Mouse (Mus musculus): ENCODE data around the gene Cdr2l. TPM values are rescaled to one million over a fixed set of nuclear protein-coding genes. Genes with fewer than 3 reads are reported as not detected.
"Not testable (repeated sequence)": the region's sequence is repeated elsewhere in the genome, so short reads cannot be mapped to it uniquely, and the experiment has no call there.

Gene Cdr2l
- polyA plus RNA-seq, 1 experiment from 2014 or later: 6.3 TPM

DNA sequence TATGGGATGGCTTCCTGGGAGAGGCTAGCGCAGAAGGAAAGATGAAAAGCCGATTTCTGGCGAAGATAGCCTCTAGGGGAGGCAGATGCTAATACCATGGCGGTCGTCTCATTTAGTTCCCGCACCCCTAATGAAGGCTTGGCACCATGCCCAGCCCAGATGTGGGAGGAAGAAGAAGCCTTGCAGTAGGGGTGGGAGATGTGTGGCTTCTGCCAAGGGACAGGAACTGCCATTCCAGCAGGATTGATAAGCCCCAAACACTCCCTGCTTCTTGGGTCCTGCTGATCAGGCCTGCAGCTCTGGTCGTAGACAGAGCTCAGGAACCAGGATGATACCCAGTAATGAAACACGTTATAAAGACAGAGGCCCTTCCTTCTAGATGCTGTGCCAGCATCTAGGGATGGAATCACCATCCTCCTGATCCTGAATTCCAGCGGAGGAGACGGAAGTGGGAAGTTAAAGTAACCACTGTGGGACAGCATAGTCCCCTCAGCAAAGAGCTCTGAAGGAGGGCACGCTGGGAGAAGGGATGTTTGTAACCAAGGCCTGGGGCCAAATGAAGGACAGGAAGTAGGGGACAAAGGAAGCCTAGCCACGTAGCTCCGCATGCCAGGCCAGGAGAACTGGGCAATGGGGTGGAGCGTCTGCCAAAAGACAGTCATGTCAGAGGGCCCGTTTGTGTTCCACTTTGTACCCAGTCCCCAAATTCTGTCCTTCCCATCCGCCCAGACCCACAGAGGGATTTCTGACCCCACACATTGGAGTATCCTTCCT, 2.2 kb downstream of the Cdr2l start:
- H3K4me2 ChIP-seq: peak overlapping the region; percentile 93
- H3K9ac ChIP-seq: peak overlapping the region; percentile 19; the same call in 1 of the 2 replicates
- no peaks in the 10 kb centered on the region for H3K36me3 ChIP-seq
- no peaks in the 10 kb centered on the region for H3K9me3 ChIP-seq (replicated peaks)
- peak overlapping the region; percentile 58 for H3K27ac ChIP-seq
- ATAC-seq (replicated peaks; ENCODE audit: insufficient number of reproducible peaks, insufficient read depth, low FRiP score, low read depth): no peak
- peak overlapping the region; percentile 80 for H3K4me3 ChIP-seq
- WGBS: 47% methylated on average over 16 of the region's 16 CpGs
- peaks cover 7% of the 10 kb centered on the region; the same call in 1 of the 2 replicates for H3K27me3 ChIP-seq
- H3K4me1 ChIP-seq (replicated peaks): peaks cover 34% of the 10 kb centered on the region

DNA sequence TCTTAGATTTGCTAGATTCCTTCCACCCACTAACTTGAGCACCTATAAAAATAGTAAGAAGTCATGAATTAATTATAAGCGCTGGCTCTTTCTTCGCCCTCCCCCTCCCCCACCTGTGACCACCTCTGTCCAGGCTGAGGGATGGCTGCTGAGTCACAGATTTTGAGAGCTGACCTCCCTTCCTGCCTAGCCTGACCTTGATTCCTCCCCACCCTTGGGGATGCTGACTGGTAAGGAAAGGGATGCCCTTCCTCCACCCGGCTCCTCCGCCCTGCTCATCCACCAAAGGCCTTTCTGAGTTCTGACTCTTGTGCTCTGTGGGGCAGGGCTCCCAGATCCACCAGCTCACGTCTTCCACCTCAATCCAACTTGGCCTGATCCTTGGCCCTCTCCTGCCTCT, 2.9 kb downstream of the Cdr2l start:
- peak overlapping the region; percentile 93; the same call in 1 of the 2 replicates for H3K4me2 ChIP-seq
- H3K9me3 ChIP-seq (replicated peaks): no peaks in the 10 kb centered on the region
- peaks cover 34% of the 10 kb centered on the region for H3K4me1 ChIP-seq (replicated peaks)
- H3K36me3 ChIP-seq: no peaks in the 10 kb centered on the region
- peaks cover 7% of the 10 kb centered on the region; the same call in 1 of the 2 replicates for H3K27me3 ChIP-seq
- no peak overlapping the region; the same call in 1 of the 2 replicates for H3K9ac ChIP-seq
- 64% methylated on average over 5 of the region's 5 CpGs for WGBS
- no peak overlapping the region for H3K4me3 ChIP-seq
- peak overlapping the region; percentile 58; the same call in 1 of the 2 replicates for H3K27ac ChIP-seq
- ATAC-seq (replicated peaks; ENCODE audit: insufficient number of reproducible peaks, insufficient read depth, low FRiP score, low read depth): no peak

DNA sequence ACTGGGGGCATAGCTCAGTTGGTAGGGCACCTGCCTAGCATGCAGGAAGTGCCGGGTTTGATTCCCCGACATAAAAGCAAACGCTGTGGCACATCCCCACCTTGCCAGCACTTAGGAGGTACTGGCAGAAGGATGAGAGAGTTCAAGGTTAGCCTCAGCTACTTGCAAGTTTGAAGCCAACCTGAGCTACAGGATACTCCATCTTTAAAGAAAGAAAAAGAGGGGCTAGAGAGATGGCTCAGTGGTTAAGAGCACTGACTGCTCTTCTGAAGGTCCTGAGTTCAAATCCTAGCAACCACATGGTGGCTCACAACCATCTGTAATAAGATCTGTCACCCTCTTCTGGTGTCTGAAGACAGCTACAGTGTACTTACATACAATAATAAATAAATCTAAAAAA, 5.1 kb downstream of the Cdr2l start:
- not testable (repeated sequence) for H3K27ac ChIP-seq; H3K36me3 ChIP-seq; H3K9me3 ChIP-seq (replicated peaks); H3K4me3 ChIP-seq; H3K27me3 ChIP-seq; H3K9ac ChIP-seq; ATAC-seq (replicated peaks; ENCODE audit: insufficient number of reproducible peaks, insufficient read depth, low FRiP score, low read depth); H3K4me2 ChIP-seq
- 82% methylated on average over 3 of the region's 3 CpGs for WGBS
- H3K4me1 ChIP-seq (replicated peaks): peaks cover 30% of the 10 kb centered on the region

- no peak overlapping the region for H3K4me3 ChIP-seq
- H3K9me3 ChIP-seq (replicated peaks): no peaks in the 10 kb centered on the region
- no peak for ATAC-seq (replicated peaks; ENCODE audit: insufficient number of reproducible peaks, insufficient read depth, low FRiP score, low read depth)
- H3K27ac ChIP-seq: no peak overlapping the region
- H3K36me3 ChIP-seq: peaks cover 18% of the 10 kb centered on the region; the same call in 1 of the 2 replicates
- H3K27me3 ChIP-seq: no peaks in the 10 kb centered on the region
- H3K9ac ChIP-seq: no peak overlapping the region
- no peak overlapping the region for H3K4me2 ChIP-seq
- WGBS: 85% methylated on average over 7 of the region's 7 CpGs
- peaks cover 8% of the 10 kb centered on the region for H3K4me1 ChIP-seq (replicated peaks)
Measured at GRCm38 (mm10) chr11:115391358-115391757, 9.6 kb downstream of the Cdr2l start.

DNA sequence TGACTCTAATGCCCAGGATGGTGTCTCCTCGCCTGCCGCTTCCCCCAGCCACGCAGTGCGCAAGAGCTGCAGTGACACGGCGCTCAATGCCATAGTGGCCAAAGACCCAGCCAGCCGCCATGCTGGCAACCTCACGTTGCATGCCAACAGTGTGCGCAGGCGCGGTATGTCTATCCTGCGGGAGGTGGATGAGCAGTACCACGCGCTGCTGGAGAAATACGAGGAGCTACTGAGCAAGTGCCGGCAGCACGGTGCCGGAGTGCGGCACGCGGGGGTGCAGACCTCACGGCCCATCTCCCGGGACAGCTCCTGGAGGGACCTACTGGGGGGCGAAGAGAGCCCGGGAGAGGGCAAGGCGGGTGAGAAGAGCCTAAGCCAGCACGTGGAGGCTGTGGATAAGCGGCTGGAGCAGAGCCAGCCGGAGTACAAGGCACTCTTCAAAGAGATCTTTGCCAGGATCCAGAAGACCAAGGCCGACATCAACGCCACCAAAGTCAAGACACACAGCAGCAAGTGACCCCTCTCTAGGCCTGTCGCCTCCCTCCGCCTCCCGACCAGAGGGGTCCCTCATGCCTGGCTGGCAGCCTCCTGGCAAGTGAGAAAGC, 12.1 kb downstream of the Cdr2l start:
- Histone ChIP-seq H3K9ac (0 out of 2 replicates have a peak overlapping the region, but pooled peaks have one; percentile 5), H3K4me2 (peak overlapping the region; percentile 63), H3K4me1 (replicated peaks) (peaks cover 8% of the 10 kb centered on the region), H3K4me3 (peak overlapping the region; percentile 34), H3K27me3 (no peaks in the 10 kb centered on the region), H3K9me3 (replicated peaks) (no peaks in the 10 kb centered on the region), H3K27ac (no peak overlapping the region), H3K36me3 (peaks cover 18% of the 10 kb centered on the region; the same call in 1 of the 2 replicates)
- no peak; the same call in 1 of the 2 replicates for ATAC-seq (replicated peaks; ENCODE audit: insufficient number of reproducible peaks, insufficient read depth, low FRiP score, low read depth)
- WGBS: 47% methylated on average over 34 of the region's 34 CpGs

- 63% methylated on average over 7 of the region's 7 CpGs for WGBS
- H3K9me3 ChIP-seq (replicated peaks): no peaks in the 10 kb centered on the region
- no peak overlapping the region for H3K4me2 ChIP-seq
- peaks cover 10% of the 10 kb centered on the region for H3K4me1 ChIP-seq (replicated peaks)
- no peak overlapping the region for H3K4me3 ChIP-seq
- 0 out of 2 replicates have a peak, but pooled peaks cover 4% of the 10 kb centered on the region for H3K36me3 ChIP-seq
- no peak for ATAC-seq (replicated peaks; ENCODE audit: insufficient number of reproducible peaks, insufficient read depth, low FRiP score, low read depth)
- no peak overlapping the region for H3K27ac ChIP-seq
- H3K27me3 ChIP-seq: no peaks in the 10 kb centered on the region
- no peak overlapping the region for H3K9ac ChIP-seq
Measured at GRCm38 (mm10) chr11:115398085-115398484, 16.4 kb downstream of the Cdr2l start.

GRCm38 (mm10) chr11:115400126-115400525, 18.4 kb downstream of the Cdr2l start:
- H3K4me2 ChIP-seq: no peak overlapping the region
- WGBS: 64% methylated on average over 3 of the region's 3 CpGs
- H3K36me3 ChIP-seq: 0 out of 2 replicates have a peak, but pooled peaks cover 4% of the 10 kb centered on the region
- no peak overlapping the region for H3K27ac ChIP-seq
- no peaks in the 10 kb centered on the region for H3K27me3 ChIP-seq
- no peak for ATAC-seq (replicated peaks; ENCODE audit: insufficient number of reproducible peaks, insufficient read depth, low FRiP score, low read depth)
- H3K9ac ChIP-seq: no peak overlapping the region
- no peak overlapping the region for H3K4me3 ChIP-seq
- no peaks in the 10 kb centered on the region for H3K9me3 ChIP-seq (replicated peaks)
- H3K4me1 ChIP-seq (replicated peaks): peaks cover 16% of the 10 kb centered on the region

- WGBS: 53% methylated on average over 11 of the region's 11 CpGs
- Histone ChIP-seq H3K4me1 (replicated peaks) (peaks cover 17% of the 10 kb centered on the region), H3K27ac (no peak overlapping the region), H3K4me2 (no peak overlapping the region), H3K9me3 (replicated peaks) (no peaks in the 10 kb centered on the region), H3K9ac (no peak overlapping the region), H3K4me3 (no peak overlapping the region), H3K36me3 (0 out of 2 replicates have a peak, but pooled peaks cover 4% of the 10 kb centered on the region), H3K27me3 (no peaks in the 10 kb centered on the region)
- ATAC-seq (replicated peaks; ENCODE audit: insufficient number of reproducible peaks, insufficient read depth, low FRiP score, low read depth): no peak
Measured at GRCm38 (mm10) chr11:115400630-115401391, 19.1 kb downstream of the Cdr2l start.

- Histone ChIP-seq H3K4me1 (replicated peaks) (peaks cover 21% of the 10 kb centered on the region), H3K27me3 (no peaks in the 10 kb centered on the region), H3K4me3 (peak within 1 kb of the TSS; percentile 79), H3K9me3 (replicated peaks) (no peaks in the 10 kb centered on the region), H3K9ac (peak within 1 kb of the TSS; percentile 84), H3K36me3 (peaks cover 10% of the 10 kb centered on the region; the same call in 1 of the 2 replicates), H3K27ac (peak within 1 kb of the TSS; percentile 88), H3K4me2 (peak within 1 kb of the TSS; percentile 86)
- WGBS: 2% methylated on average over 50 of the region's 50 CpGs
- ATAC-seq (replicated peaks; ENCODE audit: insufficient number of reproducible peaks, insufficient read depth, low FRiP score, low read depth): peak; percentile 85
Measured at GRCm38 (mm10) chr11:115403338-115404124, 21.8 kb downstream of the Cdr2l start, which contains the start of gene Mrpl58. Gene Mrpl58, plus strand, starts transcription at chr11:115403752.

- 93% methylated on average over 6 of the region's 6 CpGs for WGBS
- no peak overlapping the region for H3K4me2 ChIP-seq
- H3K9me3 ChIP-seq (replicated peaks): no peaks in the 10 kb centered on the region
- no peak overlapping the region for H3K9ac ChIP-seq
- peaks cover 25% of the 10 kb centered on the region for H3K36me3 ChIP-seq
- H3K4me1 ChIP-seq (replicated peaks): peaks cover 21% of the 10 kb centered on the region
- H3K27me3 ChIP-seq: no peaks in the 10 kb centered on the region
- H3K27ac ChIP-seq: no peak overlapping the region
- no peak overlapping the region for H3K4me3 ChIP-seq
- ATAC-seq (replicated peaks; ENCODE audit: insufficient number of reproducible peaks, insufficient read depth, low FRiP score, low read depth): no peak
Measured at GRCm38 (mm10) chr11:115405723-115406122, 24.0 kb downstream of the Cdr2l start.

Data from heart, embryonic 15.5 days (tissue).